Mouse (Mus musculus) heart, embryonic 15.5 days (tissue): Measurements from ENCODE around the gene Sycp2l. TPM values are rescaled to one million over a fixed set of nuclear protein-coding genes. Genes with fewer than 3 reads are reported as not detected.
"Not testable (repeated sequence)": the region's sequence is repeated elsewhere in the genome, so short reads cannot be mapped to it uniquely, and the experiment has no call there.

Source experiments
- ATAC-seq: fragments of 200-750 bp; cut with Nextera tagmentation; replicated peaks from 2 replicates; pipeline ENCODE4 v1.8.0; 2017; ENCODE audit warnings: low read depth, moderate TSS enrichment; ENCODE audit not compliant: insufficient number of reproducible peaks, insufficient read depth, low FRiP score
- H3K27ac ChIP-seq: fragments of 300-500 bp; sonication (generic); 2 replicates; pipeline ENCODE4 v1.5.1; 2015; ENCODE audit warnings: mild to moderate bottlenecking, inconsistent platforms
- H3K27me3 ChIP-seq: fragments of 300-500 bp; sonication (generic); 2 replicates; pipeline ENCODE4 v1.6.1; 2015; ENCODE audit warnings: inconsistent platforms
- H3K36me3 ChIP-seq: fragments of 300-500 bp; sonication (generic); 2 replicates; pipeline ENCODE4 v1.6.1; 2015; ENCODE audit warnings: mild to moderate bottlenecking, inconsistent platforms
- H3K4me1 ChIP-seq: fragments of 300-500 bp; sonication (generic); replicated peaks from 2 replicates; pipeline ENCODE4 v1.6.1; 2015; ENCODE audit warnings: inconsistent platforms
- H3K4me2 ChIP-seq: fragments of 300-500 bp; sonication (generic); 2 replicates; pipeline ENCODE4 v1.6.1; 2015; ENCODE audit warnings: inconsistent platforms, mild to moderate bottlenecking, moderate library complexity
- H3K4me3 ChIP-seq: fragments of 300-500 bp; sonication (generic); 2 replicates; pipeline ENCODE4 v1.5.1; 2015; ENCODE audit warnings: mild to moderate bottlenecking, inconsistent platforms
- H3K9ac ChIP-seq: fragments of 300-500 bp; sonication (generic); 2 replicates; pipeline ENCODE4 v1.6.1; 2015; ENCODE audit warnings: mild to moderate bottlenecking, inconsistent platforms
- H3K9me3 ChIP-seq: fragments of 300-500 bp; sonication (generic); replicated peaks from 2 replicates; pipeline ENCODE4 v1.6.1; 2016; ENCODE audit warnings: inconsistent platforms
- WGBS: fragments of 180-500 bp; shearing (Covaris S2); methylation state at CpG from one replicate; pipeline ENCODE4 v1.1.7; 2015; ENCODE audit warnings: mixed read lengths; 5-methylcytosine and 5-hydroxymethylcytosine counted together
- polyA plus RNA-seq: library from polyadenylated mRNA; unstranded; fragments of >200 nt; fragmentation: Nextera tagmentation; extraction: Ambion mirVana; gene quantifications from 2 replicates; pipeline ENCODE4 v1.2.1, GENCODE M21; 2015

The Sycp2l gene
- polyA plus RNA-seq, 1 experiment from 2014 or later, result not detected

DNA sequence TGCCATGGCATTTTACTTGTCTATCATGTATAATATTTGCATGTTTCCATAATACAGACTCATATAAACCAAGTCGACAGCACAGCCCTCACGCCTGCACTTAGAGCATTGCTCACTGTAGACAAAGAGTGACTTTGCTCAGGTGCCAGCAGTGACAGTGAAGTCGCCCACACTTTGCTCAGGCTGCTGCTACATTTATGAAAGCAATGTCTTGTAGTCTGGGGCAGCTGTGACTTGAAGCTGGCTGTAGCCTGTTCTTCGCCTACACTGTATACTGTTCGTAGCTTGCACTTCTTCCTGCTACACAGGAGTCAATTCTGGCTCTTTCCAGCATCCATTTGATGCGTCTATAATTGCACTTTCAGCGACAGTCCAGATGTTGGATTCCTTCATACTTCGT is 15.0 kb downstream of the Sycp2l start:
- H3K27me3 ChIP-seq, result no peaks in the 10 kb centered on the region
- H3K36me3 ChIP-seq, result no peaks in the 10 kb centered on the region
- ATAC-seq, result no peak
- H3K9ac ChIP-seq, result no peak overlapping the region
- H3K4me2 ChIP-seq, result no peak overlapping the region
- WGBS, result 82% methylated on average over 8 of the region's 8 CpGs
- no peak overlapping the region for H3K27ac ChIP-seq
- no peak overlapping the region for H3K4me3 ChIP-seq
- no peaks in the 10 kb centered on the region for H3K4me1 ChIP-seq
- no peaks in the 10 kb centered on the region for H3K9me3 ChIP-seq

DNA sequence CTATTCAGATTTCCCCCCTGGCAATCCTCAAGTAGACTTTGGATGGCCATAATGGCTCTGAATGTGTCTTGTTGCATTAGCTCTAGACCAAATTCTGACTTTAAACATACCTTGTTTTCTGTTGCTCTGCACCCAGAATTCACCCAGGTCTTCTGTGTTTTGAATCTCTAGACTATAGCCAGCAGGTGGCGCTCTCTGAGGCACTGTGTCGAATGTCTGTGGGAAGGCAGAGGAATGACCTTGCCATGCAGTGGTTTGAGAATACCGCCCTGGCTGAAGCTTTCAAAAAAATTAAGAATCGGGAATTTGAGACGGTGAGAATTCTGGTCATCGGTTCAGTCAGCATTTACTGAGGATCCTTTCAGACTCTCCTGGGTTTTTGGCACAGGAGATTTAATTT is 20.8 kb downstream of the Sycp2l start:
- 4% methylated on average over 6 of the region's 6 CpGs for WGBS
- no peak overlapping the region for H3K27ac ChIP-seq
- no peaks in the 10 kb centered on the region for H3K27me3 ChIP-seq
- no peaks in the 10 kb centered on the region for H3K9me3 ChIP-seq
- H3K4me1 ChIP-seq, result no peaks in the 10 kb centered on the region
- H3K4me3 ChIP-seq, result no peak overlapping the region
- no peak overlapping the region for H3K4me2 ChIP-seq
- no peak overlapping the region for H3K9ac ChIP-seq
- H3K36me3 ChIP-seq, result no peaks in the 10 kb centered on the region
- no peak for ATAC-seq

DNA sequence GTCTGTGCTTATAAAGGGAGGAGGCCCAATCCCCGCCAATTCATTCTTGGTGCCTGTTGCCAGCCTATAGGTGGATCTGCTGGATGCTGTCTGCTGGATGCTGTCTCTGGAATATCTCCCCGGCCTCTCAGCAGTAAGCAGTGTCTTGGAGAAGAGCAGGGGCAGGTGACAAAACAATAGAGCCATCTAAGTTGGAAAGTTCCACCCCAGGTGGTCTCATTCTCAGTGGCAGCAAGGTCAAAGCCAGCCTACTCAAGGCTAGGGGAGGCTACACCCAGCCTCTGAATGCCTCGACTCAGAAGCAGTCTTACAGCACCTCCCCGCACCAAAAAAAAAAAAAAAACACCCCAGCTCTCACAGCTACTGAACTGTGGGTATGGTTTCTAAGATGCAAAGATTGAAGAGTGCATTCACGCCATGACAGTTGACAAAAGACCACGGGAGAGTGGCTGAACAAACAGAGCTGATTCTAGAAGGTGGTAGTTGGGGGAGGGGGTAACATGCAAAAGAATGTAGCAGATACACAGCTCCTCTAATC is 31.4 kb downstream of the Sycp2l start:
- Histone ChIP-seq H3K4me2 (no peak overlapping the region), H3K9ac (no peak overlapping the region), H3K36me3 (no peaks in the 10 kb centered on the region), H3K27ac (no peak overlapping the region), H3K27me3 (no peaks in the 10 kb centered on the region), H3K9me3 (no peaks in the 10 kb centered on the region), H3K4me1 (no peaks in the 10 kb centered on the region), H3K4me3 (no peak overlapping the region)
- WGBS, result 66% methylated on average over 6 of the region's 6 CpGs
- no peak for ATAC-seq

DNA sequence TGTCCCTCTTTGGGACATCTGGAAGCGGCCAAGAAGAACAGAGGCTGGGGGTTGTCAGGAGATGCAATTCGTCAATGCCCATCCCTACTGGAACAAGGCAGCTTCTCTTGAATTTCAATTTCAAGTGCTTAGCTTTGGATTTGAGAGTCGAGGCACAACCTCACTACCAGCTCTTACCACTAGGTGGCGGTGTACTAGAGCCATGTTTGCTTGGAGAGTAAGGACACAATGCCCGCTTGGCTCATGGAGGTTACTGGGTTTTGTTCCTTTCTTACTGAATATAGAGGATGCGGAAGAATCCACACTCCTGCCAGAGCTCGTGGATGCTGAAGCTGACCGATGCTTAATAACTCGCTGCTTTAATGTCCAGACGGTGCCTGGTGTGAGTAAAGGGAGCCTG is 32.2 kb downstream of the Sycp2l start:
- H3K9ac ChIP-seq, result no peak overlapping the region
- H3K4me3 ChIP-seq, result no peak overlapping the region
- 68% methylated on average over 10 of the region's 10 CpGs for WGBS
- H3K4me2 ChIP-seq, result no peak overlapping the region
- H3K36me3 ChIP-seq, result no peaks in the 10 kb centered on the region
- H3K9me3 ChIP-seq, result no peaks in the 10 kb centered on the region
- ATAC-seq, result no peak
- H3K4me1 ChIP-seq, result no peaks in the 10 kb centered on the region
- no peak overlapping the region for H3K27ac ChIP-seq
- no peaks in the 10 kb centered on the region for H3K27me3 ChIP-seq

DNA sequence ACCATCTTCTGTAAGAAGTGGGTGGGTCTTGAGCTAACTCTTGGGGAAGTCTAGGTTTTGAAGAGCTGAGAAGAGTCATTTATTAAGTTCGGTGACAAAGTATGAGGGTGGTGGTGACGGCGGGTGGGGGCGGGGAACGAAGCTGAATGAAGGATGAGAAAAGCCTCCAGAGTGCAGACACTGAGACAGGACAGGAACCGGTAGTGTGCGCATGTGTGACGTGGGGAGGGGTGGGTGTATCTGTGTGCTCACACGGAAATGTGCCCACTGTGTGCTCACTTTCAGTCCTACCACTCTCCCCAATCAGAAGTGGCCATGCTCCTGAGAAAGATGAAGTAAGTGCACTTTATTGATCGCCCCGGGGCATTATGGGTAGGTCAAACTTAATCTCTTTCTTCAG is 39.0 kb downstream of the Sycp2l start:
- H3K9me3 ChIP-seq, result no peaks in the 10 kb centered on the region
- H3K4me3 ChIP-seq, result no peak overlapping the region
- H3K27me3 ChIP-seq, result no peaks in the 10 kb centered on the region
- no peak for ATAC-seq
- no peak overlapping the region for H3K9ac ChIP-seq
- WGBS, result 72% methylated on average over 11 of the region's 11 CpGs
- H3K36me3 ChIP-seq, result no peaks in the 10 kb centered on the region
- H3K4me2 ChIP-seq, result no peak overlapping the region
- no peaks in the 10 kb centered on the region for H3K4me1 ChIP-seq
- no peak overlapping the region for H3K27ac ChIP-seq

DNA sequence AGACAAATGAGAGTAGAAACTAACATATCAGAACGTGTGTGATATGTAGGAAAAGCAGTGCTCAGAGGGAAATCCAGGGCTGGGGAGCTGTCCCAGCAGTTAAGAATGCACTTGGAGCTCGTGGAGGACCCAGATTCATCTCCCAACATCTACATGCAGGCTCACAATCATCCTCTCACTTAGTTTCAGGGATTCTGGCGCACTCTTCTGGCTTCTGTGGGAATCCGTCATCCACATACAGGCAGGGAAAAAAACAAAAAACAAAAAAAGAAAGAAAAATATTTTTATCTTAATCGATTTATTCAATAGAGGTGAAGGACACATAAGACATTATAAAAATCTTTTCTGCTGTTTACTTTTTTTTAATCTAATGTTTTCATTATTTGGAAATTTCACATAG is 44.3 kb downstream of the Sycp2l start:
- H3K4me2 ChIP-seq, result no peak overlapping the region
- no peak overlapping the region for H3K27ac ChIP-seq
- H3K9ac ChIP-seq, result no peak overlapping the region
- no peaks in the 10 kb centered on the region for H3K4me1 ChIP-seq
- no peaks in the 10 kb centered on the region for H3K9me3 ChIP-seq
- no peak for ATAC-seq
- H3K27me3 ChIP-seq, result no peaks in the 10 kb centered on the region
- 49% methylated on average over 5 of the region's 5 CpGs for WGBS
- no peak overlapping the region for H3K4me3 ChIP-seq
- no peaks in the 10 kb centered on the region for H3K36me3 ChIP-seq

DNA sequence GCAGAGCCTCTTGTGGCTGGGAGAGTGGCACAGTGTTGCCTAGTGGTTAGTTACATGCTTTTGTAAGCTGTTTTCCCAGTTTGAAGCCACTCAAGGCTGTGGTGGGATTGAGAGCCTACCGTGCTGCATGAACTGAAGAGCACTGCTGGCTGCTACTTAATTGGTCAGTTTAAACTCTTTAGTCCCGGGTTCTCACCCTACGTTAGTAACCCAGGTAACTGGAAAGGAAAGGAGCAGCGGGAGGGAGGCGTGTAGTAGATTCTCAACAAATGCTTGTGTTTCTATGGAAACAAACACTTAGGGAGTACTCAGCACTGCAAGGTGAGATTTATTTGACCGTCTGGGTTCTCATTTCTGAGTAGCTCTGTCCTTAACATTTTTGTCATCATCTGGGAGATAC is 73.8 kb downstream of the Sycp2l start:
- Histone ChIP-seq H3K4me3 (no peak overlapping the region), H3K4me1 (no peaks in the 10 kb centered on the region), H3K27ac (no peak overlapping the region), H3K9me3 (no peaks in the 10 kb centered on the region), H3K9ac (no peak overlapping the region), H3K4me2 (no peak overlapping the region), H3K36me3 (no peaks in the 10 kb centered on the region), H3K27me3 (no peaks in the 10 kb centered on the region)
- 75% methylated on average over 6 of the region's 6 CpGs for WGBS
- ATAC-seq, result no peak

DNA sequence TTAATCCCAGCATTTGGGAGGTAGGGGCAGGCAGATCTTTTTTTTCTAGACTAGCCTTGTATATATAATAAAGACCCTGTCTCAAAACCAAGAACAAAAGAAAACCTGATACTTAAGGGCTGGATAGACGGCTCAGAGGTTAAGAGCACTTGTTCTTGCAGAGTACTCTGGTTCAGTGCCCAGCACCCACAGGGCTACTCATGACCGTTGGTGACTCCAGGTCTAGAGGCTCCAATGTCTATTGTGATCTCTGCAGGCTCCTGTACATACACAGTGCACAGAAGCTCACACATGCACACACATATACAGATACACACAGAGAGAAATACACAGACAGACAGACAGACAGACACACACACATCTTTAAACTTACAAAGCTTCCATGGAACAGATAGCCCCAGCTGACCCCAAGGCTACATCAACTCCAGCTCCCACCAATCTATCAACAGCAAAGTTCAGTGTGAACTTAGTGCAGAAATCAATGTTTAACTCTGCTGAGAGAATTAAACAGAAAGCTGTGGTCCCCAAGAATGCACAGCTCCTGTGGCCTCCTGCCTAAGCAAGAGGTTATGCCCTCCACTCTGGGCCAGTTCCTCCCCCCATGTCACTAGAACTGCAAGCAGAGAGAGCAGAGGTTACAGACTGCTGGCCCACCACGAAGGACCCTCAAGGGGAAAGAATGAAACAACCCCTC is 81.7 kb downstream of the Sycp2l start:
- Histone ChIP-seq H3K4me3 (no peak overlapping the region), H3K27me3 (peaks cover 8% of the 10 kb centered on the region; the same call in 1 of the 2 replicates), H3K27ac (no peak overlapping the region), H3K9ac (no peak overlapping the region), H3K4me2 (no peak overlapping the region), H3K9me3 (no peaks in the 10 kb centered on the region), H3K36me3 (no peaks in the 10 kb centered on the region), H3K4me1 (no peaks in the 10 kb centered on the region)
- ATAC-seq, result no peak
- 59% methylated on average over 3 of the region's 3 CpGs for WGBS

DNA sequence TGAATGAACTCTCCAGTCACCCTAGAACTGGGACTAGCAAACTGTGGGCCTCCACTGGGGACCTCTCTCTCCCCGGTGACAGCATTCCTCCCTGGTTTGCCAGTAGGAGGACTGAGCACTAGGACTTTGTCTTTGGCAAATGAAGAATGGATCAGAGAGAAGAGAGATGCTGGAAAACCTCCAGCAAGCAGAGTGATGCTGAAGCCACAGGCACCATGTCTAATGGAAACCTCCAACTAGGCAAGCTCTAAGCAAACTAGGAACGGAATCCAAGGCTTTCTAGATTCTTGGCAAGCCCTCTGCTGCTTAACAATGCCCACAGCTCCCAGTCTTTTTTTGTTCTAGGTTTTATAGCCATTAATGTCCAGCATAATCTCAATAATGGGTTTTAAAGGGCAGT is 86.8 kb downstream of the Sycp2l start:
- H3K4me2 ChIP-seq, result no peak overlapping the region
- no peaks in the 10 kb centered on the region for H3K9me3 ChIP-seq
- no peak for ATAC-seq
- no peaks in the 10 kb centered on the region for H3K36me3 ChIP-seq
- H3K4me3 ChIP-seq, result no peak overlapping the region
- H3K27me3 ChIP-seq, result peaks cover 9% of the 10 kb centered on the region; the same call in 1 of the 2 replicates
- no peak overlapping the region for H3K27ac ChIP-seq
- H3K4me1 ChIP-seq, result no peaks in the 10 kb centered on the region; the same call in 1 of the 2 replicates
- 72% methylated on average over 2 of the region's 2 CpGs for WGBS
- no peak overlapping the region for H3K9ac ChIP-seq

DNA sequence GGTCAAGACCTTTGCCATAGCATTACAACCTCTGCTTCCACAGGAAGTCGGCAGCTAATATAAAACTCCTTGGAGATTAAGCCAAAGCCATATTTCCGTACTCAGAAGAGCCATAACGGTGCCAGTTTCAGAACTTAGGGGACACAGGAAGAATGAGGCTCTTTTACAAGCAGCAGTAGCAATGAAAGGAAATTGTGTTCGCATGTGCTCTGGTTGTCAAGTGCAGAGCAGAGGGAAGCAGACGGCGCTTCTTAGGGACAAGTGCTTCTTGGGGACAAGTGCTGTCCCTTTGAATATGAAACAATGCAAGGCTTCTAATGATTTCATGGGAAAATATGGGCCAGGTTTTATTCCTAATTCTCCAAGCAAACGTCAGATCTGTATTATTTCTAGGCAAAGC is 89.2 kb downstream of the Sycp2l start:
- Histone ChIP-seq H3K9me3 (no peaks in the 10 kb centered on the region), H3K4me1 (no peaks in the 10 kb centered on the region; the same call in 1 of the 2 replicates), H3K27ac (no peak overlapping the region), H3K9ac (no peak overlapping the region), H3K4me2 (no peak overlapping the region), H3K27me3 (peaks cover 9% of the 10 kb centered on the region; the same call in 1 of the 2 replicates), H3K36me3 (no peaks in the 10 kb centered on the region), H3K4me3 (no peak overlapping the region)
- ATAC-seq, result no peak
- WGBS, result 60% methylated on average over 7 of the region's 7 CpGs

DNA sequence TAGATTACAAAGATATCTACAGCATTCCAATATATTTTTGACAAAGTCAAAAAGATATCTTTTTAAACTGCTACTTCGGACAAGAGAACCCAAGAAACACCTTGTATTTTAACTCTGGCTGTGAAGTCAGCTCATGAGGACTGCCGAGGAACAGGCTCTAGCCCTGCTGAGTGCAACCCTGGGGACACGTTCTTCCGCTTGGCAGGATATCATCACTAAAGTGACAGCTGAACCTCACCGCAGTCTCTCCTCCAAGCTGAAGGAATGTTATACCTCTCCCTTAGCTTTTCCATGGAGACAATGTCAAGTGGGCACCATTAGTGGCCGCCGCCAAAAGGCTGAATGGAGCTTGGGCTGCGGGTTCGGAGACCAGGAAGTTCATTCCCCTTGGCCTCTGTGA is 89.6 kb downstream of the Sycp2l start:
- no peak overlapping the region for H3K9ac ChIP-seq
- H3K27ac ChIP-seq, result no peak overlapping the region
- WGBS, result 57% methylated on average over 9 of the region's 9 CpGs
- no peaks in the 10 kb centered on the region for H3K36me3 ChIP-seq
- no peak for ATAC-seq
- H3K9me3 ChIP-seq, result no peaks in the 10 kb centered on the region
- H3K4me1 ChIP-seq, result no peaks in the 10 kb centered on the region; the same call in 1 of the 2 replicates
- peaks cover 9% of the 10 kb centered on the region; the same call in 1 of the 2 replicates for H3K27me3 ChIP-seq
- no peak overlapping the region for H3K4me2 ChIP-seq
- H3K4me3 ChIP-seq, result no peak overlapping the region

DNA sequence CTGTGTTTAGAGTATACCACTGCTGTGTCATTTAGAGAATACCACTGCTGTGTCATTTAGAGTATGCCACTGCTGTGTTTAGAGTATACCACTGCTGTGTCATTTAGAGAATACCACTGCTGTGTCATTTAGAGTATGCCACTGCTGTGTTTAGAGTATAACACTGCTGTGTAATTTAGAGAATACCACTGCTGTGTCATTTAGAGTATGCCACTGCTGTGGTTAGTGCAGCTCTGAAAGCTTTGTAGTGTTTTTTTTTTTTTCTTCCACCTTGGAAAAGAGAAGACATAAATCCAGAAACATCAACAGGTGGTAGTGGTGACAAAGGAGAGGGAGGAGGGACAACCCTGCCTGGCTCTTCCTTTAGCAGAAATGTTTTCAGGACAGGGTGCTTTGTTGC is 91.5 kb downstream of the Sycp2l start:
- H3K4me3 ChIP-seq, H3K27ac ChIP-seq, ATAC-seq, H3K4me2 ChIP-seq, H3K36me3 ChIP-seq, H3K27me3 ChIP-seq, H3K4me1 ChIP-seq, H3K9me3 ChIP-seq, H3K9ac ChIP-seq: not testable (repeated sequence)
